ENCODE assay signal across 22 mouse cellular contexts in genomic region chr4:109583185-109583786, GRCm38 (mm10). TPM values are rescaled to one million over a fixed set of nuclear protein-coding genes. Genes with fewer than 3 reads are reported as not detected.
DNase-seq lines count a peak whose midpoint lies in the region; ATAC-seq and TF ChIP-seq lines count a peak whose summit lies in the region.
"Had no signal": no experiment of that assay in that cellular context is flagged by ENCODE, and none has a peak within 500 bp of the region (broad histone marks: within the 10 kb centered on the region; RNA-seq: fewer than 3 reads in every experiment).

No protein-coding gene starts in this region.

- ATAC-seq in kidney, embryonic 15.5 days (replicated peaks; ENCODE audit: low FRiP score) = no peak; the same call in 1 of the 2 replicates
- no peak for ATAC-seq in midbrain, postnatal 0 days (ENCODE audit: low FRiP score)
- no peak for ATAC-seq in midbrain, embryonic 15.5 days (replicated peaks)
- ATAC-seq: forebrain, embryonic 13.5 days had no signal

- H3K27me3 ChIP-seq in kidney, embryonic 15.5 days = no peaks in the 10 kb centered on the region
- H3K27me3 ChIP-seq in midbrain, postnatal 0 days (ENCODE audit: insufficient read depth, low read length) = no peaks in the 10 kb centered on the region
- no peaks in the 10 kb centered on the region for H3K27me3 ChIP-seq in midbrain, embryonic 15.5 days (replicated peaks)
- H3K27me3 ChIP-seq: forebrain, embryonic 13.5 days; liver, embryonic 15.5 days had no signal

- H3K9me3 ChIP-seq in kidney, embryonic 15.5 days (replicated peaks) = no peaks in the 10 kb centered on the region
- H3K9me3 ChIP-seq in midbrain, postnatal 0 days (ENCODE audit: low read length) = no peaks in the 10 kb centered on the region
- no peaks in the 10 kb centered on the region for H3K9me3 ChIP-seq in midbrain, embryonic 15.5 days
- H3K9me3 ChIP-seq: forebrain, embryonic 13.5 days; liver, embryonic 15.5 days had no signal

- no peaks in the 10 kb centered on the region for H3K36me3 ChIP-seq in kidney, embryonic 15.5 days
- H3K36me3 ChIP-seq in midbrain, postnatal 0 days (ENCODE audit: insufficient read depth, low read length) = no peaks in the 10 kb centered on the region
- H3K36me3 ChIP-seq in midbrain, embryonic 15.5 days (replicated peaks) = no peaks in the 10 kb centered on the region
- H3K36me3 ChIP-seq: liver, embryonic 15.5 days had no signal

- WGBS in kidney, embryonic 15.5 days = 40% methylated on average over 3 of the region's 3 CpGs
- 19% methylated on average over 3 of the region's 3 CpGs for WGBS in midbrain, postnatal 0 days
- WGBS in midbrain, embryonic 15.5 days = 24% methylated on average over 3 of the region's 3 CpGs

- H3K4me1 ChIP-seq in kidney, embryonic 15.5 days = no peaks in the 10 kb centered on the region
- no peaks in the 10 kb centered on the region for H3K4me1 ChIP-seq in midbrain, postnatal 0 days (ENCODE audit: insufficient read depth, low read length)
- H3K4me1 ChIP-seq in midbrain, embryonic 15.5 days = no peaks in the 10 kb centered on the region
- H3K4me1 ChIP-seq: forebrain, embryonic 13.5 days; liver, embryonic 15.5 days had no signal

- no peak overlapping the region for H3K4me3 ChIP-seq in kidney, embryonic 15.5 days (replicated peaks)
- no peak overlapping the region for H3K4me3 ChIP-seq in midbrain, postnatal 0 days (ENCODE audit: low read depth, low read length)
- no peak overlapping the region for H3K4me3 ChIP-seq in midbrain, embryonic 15.5 days
- H3K4me3 ChIP-seq: forebrain, embryonic 13.5 days; liver, embryonic 15.5 days had no signal

- DNase-seq in kidney, adult 11 months = peak; percentile 71
- DNase-seq in midbrain, postnatal 0 days (ENCODE audit: low spot score) = peak; percentile 34
- peak; percentile 77 for DNase-seq in gonadal fat pad, adult 2 months (ENCODE audit: low read depth)
- DNase-seq in yolk sac, embryonic 10.5 days (ENCODE audit: low spot score) = peak; percentile 55
- no peak for DNase-seq in gastrocnemius, adult 8-10 months (ENCODE audit: low spot score in 2 of 2)
- no peak for DNase-seq in gastrocnemius, adult 18-20 months (ENCODE audit: low spot score)
- DNase-seq: adrenal gland, adult 8-10 months; cerebellum, adult 9-11 months; gastrocnemius, postnatal 14 days; heart, postnatal 4 days; thymus, adult 2 months had no signal

- no peak overlapping the region for H3K9ac ChIP-seq in kidney, embryonic 15.5 days
- no peak overlapping the region for H3K9ac ChIP-seq in midbrain, postnatal 0 days (replicated peaks; ENCODE audit: low read length, poor library complexity, severe bottlenecking)
- H3K9ac ChIP-seq in midbrain, embryonic 15.5 days = no peak overlapping the region
- H3K9ac ChIP-seq: forebrain, embryonic 13.5 days; liver, embryonic 15.5 days had no signal

- no peak overlapping the region for H3K4me2 ChIP-seq in kidney, embryonic 15.5 days
- H3K4me2 ChIP-seq in midbrain, postnatal 0 days (ENCODE audit: low read depth, low read length, poor library complexity, severe bottlenecking) = no peak overlapping the region
- no peak overlapping the region for H3K4me2 ChIP-seq in midbrain, embryonic 15.5 days
- H3K4me2 ChIP-seq: forebrain, embryonic 13.5 days; heart, embryonic 11.5 days; liver, embryonic 15.5 days had no signal

- no peak for TF ChIP-seq CTCF in midbrain, postnatal 0 days (IDR thresholded peaks at IDR 0.05)

- H3K27ac ChIP-seq in kidney, embryonic 15.5 days = no peak overlapping the region
- H3K27ac ChIP-seq in midbrain, postnatal 0 days (ENCODE audit: low read depth, low read length) = no peak overlapping the region
- no peak overlapping the region for H3K27ac ChIP-seq in midbrain, embryonic 15.5 days
- H3K27ac ChIP-seq: forebrain, embryonic 13.5 days; liver, embryonic 15.5 days had no signal

RNA-seq across cellular contexts. Expression of gene 4930522H14Rik, which starts 52.2 kb away (rescaled TPM):
- polyA plus RNA-seq in kidney, embryonic 15.5 days (2015; fragmentation: Nextera tagmentation; extraction: Ambion mirVana) = not detected in 2 replicates
- total RNA-seq in midbrain, postnatal 0 days (2014; rRNA removed) = not detected in 2 replicates
- not detected in 2 replicates for polyA plus RNA-seq in midbrain, postnatal 0 days (2015; fragmentation: Nextera tagmentation; extraction: Ambion mirVana)
- not detected in 2 replicates for polyA plus RNA-seq in midbrain, embryonic 15.5 days (2015; fragmentation: Nextera tagmentation; extraction: Ambion mirVana)
- 0.15 TPM in 1 of 2 replicates, not detected in the other for polyA plus RNA-seq in gonadal fat pad, adult 2 months (2012; rRNA removed)
- total RNA-seq in gastrocnemius, adult 8-10 months (2022) = not detected
- total RNA-seq in gastrocnemius, adult 18-20 months (2021) = not detected
- total RNA-seq: adrenal gland, adult 8-10 months; gastrocnemius, postnatal 14 days; heart, postnatal 4 days; layer of hippocampus, postnatal 14 days; left cerebral cortex, postnatal 36 days; megakaryocyte-erythroid progenitor cell, adult 5-6 weeks; MEL had no signal
- polyA plus RNA-seq: embryonic facial prominence, embryonic 11.5 days; forebrain, embryonic 13.5 days; heart, embryonic 11.5 days; intestine, embryonic 14.5 days; liver, embryonic 15.5 days; thymus, adult 2 months had no signal

Comparison
In these comparisons a context has a peak if more than half of its experiments do, and no peak if none do; other contexts are left out.
1. DNase-seq: peak in kidney, adult 11 months (single experiment), midbrain, postnatal 0 days (single experiment), gonadal fat pad, adult 2 months (single experiment) and yolk sac, embryonic 10.5 days (single experiment); none in gastrocnemius, adult 8-10 months (0 of 2) and gastrocnemius, adult 18-20 months (single experiment).